23 mouse cellular contexts compared by ENCODE assay signal in genomic region chr14:79272991-79273390, GRCm38 (mm10). TPM values are rescaled to one million over a fixed set of nuclear protein-coding genes. Genes with fewer than 3 reads are reported as not detected.
DNase-seq lines count a peak whose midpoint lies in the region; ATAC-seq lines count a peak whose summit lies in the region.
"Had no signal": no experiment of that assay in that cellular context is flagged by ENCODE, and none has a peak within 500 bp of the region (broad histone marks: within the 10 kb centered on the region; RNA-seq: fewer than 3 reads in every experiment).

No protein-coding gene starts in this region.

- no peak for ATAC-seq in hindbrain, embryonic 16.5 days
- ATAC-seq in midbrain, embryonic 11.5 days (ENCODE audit: low FRiP score), result no peak
- ATAC-seq: CD4-positive, CD25-positive, alpha-beta regulatory T cell, adult 4 months; intestine, embryonic 15.5 days had no signal

- no peak for DNase-seq in hindbrain, embryonic 10.5 days (ENCODE audit: low spot score)
- DNase-seq in adrenal gland, adult 8-10 months, result peak; percentile 40
- peak; percentile 71 for DNase-seq in adrenal gland, postnatal 14 days
- DNase-seq in midbrain, embryonic 11.5 days (ENCODE audit: low spot score, missing footprints), result peak; percentile 76
- DNase-seq in layer of hippocampus, postnatal 36 days, result no peak
- DNase-seq in thymus, postnatal 14 days, result no peak
- DNase-seq: cerebellum, adult 2 months; heart, postnatal 10 days; kidney, postnatal 4 days; lung, postnatal 36 days had no signal

- 0 out of 2 replicates have a peak, but pooled peaks cover 3% of the 10 kb centered on the region for H3K9me3 ChIP-seq in hindbrain, embryonic 10.5 days
- H3K9me3 ChIP-seq in hindbrain, embryonic 16.5 days (ENCODE audit: control insufficient read depth, low read length), result no peaks in the 10 kb centered on the region
- H3K9me3 ChIP-seq in midbrain, embryonic 11.5 days (ENCODE audit: control insufficient read depth, low read length), result no peaks in the 10 kb centered on the region
- H3K9me3 ChIP-seq: embryonic facial prominence, embryonic 13.5 days; intestine, embryonic 15.5 days; neural tube, embryonic 12.5 days had no signal

- H3K9ac ChIP-seq in hindbrain, embryonic 16.5 days (ENCODE audit: low read depth, low read length), result no peak overlapping the region
- no peak overlapping the region for H3K9ac ChIP-seq in midbrain, embryonic 11.5 days (ENCODE audit: low read length)
- H3K9ac ChIP-seq: embryonic facial prominence, embryonic 13.5 days; intestine, embryonic 15.5 days; liver, embryonic 14.5 days; neural tube, embryonic 12.5 days had no signal

- no peak overlapping the region for H3K4me2 ChIP-seq in hindbrain, embryonic 16.5 days (ENCODE audit: low read length)
- H3K4me2 ChIP-seq in midbrain, embryonic 11.5 days, result no peak overlapping the region
- H3K4me2 ChIP-seq: embryonic facial prominence, embryonic 13.5 days; intestine, embryonic 15.5 days; neural tube, embryonic 12.5 days had no signal

- no peak overlapping the region for H3K4me3 ChIP-seq in hindbrain, embryonic 10.5 days
- no peak overlapping the region for H3K4me3 ChIP-seq in hindbrain, embryonic 16.5 days (ENCODE audit: low read length)
- H3K4me3 ChIP-seq in midbrain, embryonic 11.5 days (ENCODE audit: low read depth, low read length), result no peak overlapping the region
- H3K4me3 ChIP-seq: embryonic facial prominence, embryonic 13.5 days; intestine, embryonic 15.5 days; neural tube, embryonic 12.5 days had no signal

- whole genome bisulfite sequencing in hindbrain, embryonic 10.5 days, result 87% methylated on average over 9 of the region's 9 CpGs
- WGBS in hindbrain, embryonic 16.5 days, result 84% methylated on average over 9 of the region's 9 CpGs
- WGBS in midbrain, embryonic 11.5 days, result 91% methylated on average over 9 of the region's 9 CpGs

- H3K27me3 ChIP-seq in hindbrain, embryonic 10.5 days (ENCODE audit: insufficient read depth, poor library complexity, severe bottlenecking), result no peaks in the 10 kb centered on the region
- no peaks in the 10 kb centered on the region for H3K27me3 ChIP-seq in hindbrain, embryonic 16.5 days (replicated peaks; ENCODE audit: control insufficient read depth, insufficient read depth, low read length)
- no peaks in the 10 kb centered on the region for H3K27me3 ChIP-seq in midbrain, embryonic 11.5 days (ENCODE audit: control insufficient read depth, insufficient read depth, low read length)
- H3K27me3 ChIP-seq: embryonic facial prominence, embryonic 13.5 days; intestine, embryonic 15.5 days; neural tube, embryonic 12.5 days had no signal

- H3K27ac ChIP-seq in hindbrain, embryonic 10.5 days, result peak overlapping the region; percentile 45; the same call in 1 of the 2 replicates
- no peak overlapping the region for H3K27ac ChIP-seq in hindbrain, embryonic 16.5 days (ENCODE audit: low read depth, low read length)
- H3K27ac ChIP-seq in midbrain, embryonic 11.5 days (ENCODE audit: low read depth, low read length), result no peak overlapping the region
- H3K27ac ChIP-seq: embryonic facial prominence, embryonic 13.5 days; intestine, embryonic 15.5 days; liver, embryonic 14.5 days; neural tube, embryonic 12.5 days had no signal

- no peaks in the 10 kb centered on the region for H3K36me3 ChIP-seq in hindbrain, embryonic 10.5 days
- no peaks in the 10 kb centered on the region for H3K36me3 ChIP-seq in hindbrain, embryonic 16.5 days (ENCODE audit: control insufficient read depth, insufficient read depth, low read length)
- no peaks in the 10 kb centered on the region for H3K36me3 ChIP-seq in midbrain, embryonic 11.5 days (ENCODE audit: control insufficient read depth, insufficient read depth, low read length)
- H3K36me3 ChIP-seq: embryonic facial prominence, embryonic 13.5 days; intestine, embryonic 15.5 days; neural tube, embryonic 12.5 days had no signal

- peaks cover 47% of the 10 kb centered on the region for H3K4me1 ChIP-seq in hindbrain, embryonic 10.5 days (replicated peaks)
- H3K4me1 ChIP-seq in hindbrain, embryonic 16.5 days (ENCODE audit: control insufficient read depth, insufficient read depth, low read depth, low read length), result peaks cover 13% of the 10 kb centered on the region
- peaks cover 9% of the 10 kb centered on the region for H3K4me1 ChIP-seq in midbrain, embryonic 11.5 days (ENCODE audit: control insufficient read depth, insufficient read depth, low read length)
- H3K4me1 ChIP-seq: intestine, embryonic 15.5 days had no signal

RNA-seq across cellular contexts. Expression of gene Zfp957, which starts 25.8 kb away (rescaled TPM):
- not detected in 2 replicates for polyA plus RNA-seq in hindbrain, embryonic 10.5 days (2016; fragmentation: Nextera tagmentation; extraction: Ambion mirVana)
- not detected in 2 replicates for polyA plus RNA-seq in hindbrain, embryonic 16.5 days (2015; fragmentation: Nextera tagmentation; extraction: Ambion mirVana)
- under 1 TPM in 1 of 4 experiments, not detected in 3; 0.12 TPM for total RNA-seq in adrenal gland, adult 8-10 months (2022)
- total RNA-seq in adrenal gland, postnatal 14 days (2021), result not detected in 2 replicates
- not detected in 2 replicates for polyA plus RNA-seq in midbrain, embryonic 11.5 days (2014; fragmentation: Nextera tagmentation; extraction: Ambion mirVana)
- not detected for total RNA-seq in layer of hippocampus, postnatal 36 days (2021)
- total RNA-seq: granulocyte monocyte progenitor cell, adult 5-6 weeks; heart, postnatal 10 days; MEL had no signal
- polyA plus RNA-seq: brain, embryonic 14.5 days; CD4-positive, CD25-positive, alpha-beta regulatory T cell, adult 4 months; cerebellum, adult 2 months; cortical plate, adult 2 months; embryonic facial prominence, embryonic 13.5 days; intestine, embryonic 15.5 days; limb, embryonic 11.5 days; liver, embryonic 14.5 days; neural tube, embryonic 12.5 days; stomach, embryonic 14.5 days; thymus, postnatal 0 days had no signal

RNA-seq across cellular contexts. Expression of gene Rgcc, which starts 28.5 kb away (rescaled TPM):
- polyA plus RNA-seq in hindbrain, embryonic 10.5 days (2016; fragmentation: Nextera tagmentation; extraction: Ambion mirVana), result 26.2 and 52.1 TPM in 2 replicates
- 49.0 and 59.3 TPM in 2 replicates for polyA plus RNA-seq in hindbrain, embryonic 16.5 days (2015; fragmentation: Nextera tagmentation; extraction: Ambion mirVana)
- 100 to 1,000 TPM in 3 of 4 experiments, 10 to 100 TPM in 1; 88.1 to 240 (median 162) TPM for total RNA-seq in adrenal gland, adult 8-10 months (2022)
- 172 and 203 TPM in 2 replicates for total RNA-seq in adrenal gland, postnatal 14 days (2021)
- polyA plus RNA-seq in midbrain, embryonic 11.5 days (2014; fragmentation: Nextera tagmentation; extraction: Ambion mirVana), result 13.7 and 18.7 TPM in 2 replicates
- 10 to 100 TPM; 44.6 to 44.8 TPM for total RNA-seq in layer of hippocampus, postnatal 36 days (2021)

Comparison
In these comparisons a context has a peak if more than half of its experiments do, and no peak if none do; other contexts are left out.
1. DNase-seq: peak in adrenal gland, adult 8-10 months (single experiment), adrenal gland, postnatal 14 days (single experiment) and midbrain, embryonic 11.5 days (single experiment); none in hindbrain, embryonic 10.5 days (single experiment), layer of hippocampus, postnatal 36 days (0 of 2) and thymus, postnatal 14 days (single experiment).